Mouse (Mus musculus) cerebellum, postnatal 14 days (tissue): ENCODE results near the gene Cacna2d2.
"Not testable (repeated sequence)": the region's sequence is repeated elsewhere in the genome, so short reads cannot be mapped to it uniquely, and the experiment has no call there.

Source experiments
- DNase-seq, 2 experiments: peaks; one replicate each; pipeline ENCODE4 v3.0.0; 2021; ENCODE audit warnings: mixed read lengths in 2 of 2

Gene Cacna2d2

DNA sequence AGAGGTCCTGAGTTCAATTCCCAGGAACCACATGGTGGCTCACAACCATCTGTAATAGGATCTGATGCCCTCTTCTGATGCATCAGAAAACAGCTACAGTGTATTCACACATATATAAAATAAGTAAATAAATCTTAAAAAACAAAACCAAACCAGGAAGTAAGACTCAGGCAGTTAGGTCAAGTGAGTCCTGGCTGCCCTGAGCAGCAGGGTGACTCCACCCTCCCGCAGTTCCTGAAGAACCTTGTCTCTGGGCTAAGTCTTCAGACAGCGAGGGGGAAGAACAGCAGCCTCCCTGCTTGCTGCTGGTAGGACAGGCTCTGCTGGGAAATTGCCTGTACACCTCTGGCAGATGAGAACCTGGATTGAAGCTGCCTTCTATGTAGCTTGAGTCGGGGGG is 156.9 kb downstream of the Cacna2d2 start:
- no peak for DNase-seq

DNA sequence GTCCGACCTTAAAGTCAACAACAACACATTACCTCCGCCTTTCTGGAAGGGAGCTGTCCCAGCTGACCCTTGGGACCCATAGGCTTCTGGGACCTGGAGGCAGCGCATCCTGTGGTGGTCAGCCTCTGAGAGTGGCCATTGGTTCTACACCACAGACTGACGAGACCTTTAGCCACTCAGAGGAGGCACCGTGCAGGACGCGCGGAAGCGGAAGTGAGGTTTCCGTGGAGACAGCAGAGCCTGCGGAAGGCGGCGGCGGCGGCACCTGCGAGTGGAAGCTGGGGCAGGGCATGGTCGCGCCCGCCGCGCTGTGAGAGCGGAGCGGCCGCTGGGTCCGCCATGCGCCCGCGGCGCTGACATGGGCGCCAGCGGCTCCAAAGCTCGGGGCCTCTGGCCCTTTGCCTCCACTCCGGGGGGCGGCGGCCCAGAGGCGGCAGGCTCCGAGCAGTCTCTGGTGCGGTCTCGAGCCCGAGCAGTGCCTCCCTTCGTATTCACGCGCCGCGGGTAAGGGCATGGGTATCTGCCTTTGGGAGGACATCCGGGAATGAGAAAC is 163.7 kb downstream of the Cacna2d2 start, which contains the start of gene Tusc2:
Tusc2 (plus strand) TSS at position 227 of the 553 bp plus-strand sequence.
- DNase-seq, result peak; percentile 94 to 95

DNA sequence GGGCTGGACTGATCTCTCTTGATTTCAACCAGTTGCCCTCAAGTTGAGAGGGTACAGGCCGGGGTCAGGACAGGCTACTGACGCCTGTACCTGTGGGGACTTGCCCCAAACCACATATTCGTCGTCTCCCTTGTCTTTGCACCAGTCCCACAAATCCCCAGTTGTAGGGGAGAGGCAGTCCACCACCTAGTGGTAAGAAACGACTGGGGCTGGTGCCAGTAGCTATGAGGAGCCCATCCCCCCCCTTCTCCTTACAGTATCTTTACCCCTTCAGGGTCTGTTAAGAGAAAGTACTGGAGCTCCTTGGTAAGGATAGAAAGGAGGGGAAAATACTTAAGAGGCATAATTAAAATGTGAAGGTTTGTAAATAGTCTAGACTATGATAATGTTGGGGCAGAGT is 166.1 kb downstream of the Cacna2d2 start:
- not testable (repeated sequence) for DNase-seq

GRCm38 (mm10) chr9:107566041-107566709 is 166.8 kb downstream of the Cacna2d2 start:
- DNase-seq, result peak; percentile 89 to 93

DNA sequence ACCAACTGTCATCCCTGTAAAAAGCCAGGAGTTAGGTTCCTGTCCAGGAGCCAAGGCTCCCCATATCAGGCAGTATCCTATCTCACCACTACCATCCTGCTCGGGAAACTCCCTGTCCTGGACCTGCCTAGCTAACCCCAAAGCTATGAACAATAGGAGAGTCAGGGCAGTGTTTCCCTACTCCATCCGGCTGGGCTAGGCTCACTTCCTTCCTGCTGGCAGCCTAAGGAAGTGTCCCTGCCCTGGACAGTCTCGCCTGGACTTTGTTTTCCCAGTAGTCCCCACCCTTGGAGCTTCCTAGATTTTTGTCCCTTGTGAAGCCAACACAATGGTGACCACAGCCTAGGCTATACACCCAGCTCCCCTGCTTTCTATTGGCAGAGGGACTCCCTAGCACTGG is 167.4 kb downstream of the Cacna2d2 start:
- DNase-seq, result no peak

- no peak for DNase-seq
Measured at GRCm38 (mm10) chr9:107567702-107568319, 168.4 kb downstream of the Cacna2d2 start, which contains the start of gene Hyal2. Gene Hyal2 (plus strand): TSS chr9:107567945.

DNA sequence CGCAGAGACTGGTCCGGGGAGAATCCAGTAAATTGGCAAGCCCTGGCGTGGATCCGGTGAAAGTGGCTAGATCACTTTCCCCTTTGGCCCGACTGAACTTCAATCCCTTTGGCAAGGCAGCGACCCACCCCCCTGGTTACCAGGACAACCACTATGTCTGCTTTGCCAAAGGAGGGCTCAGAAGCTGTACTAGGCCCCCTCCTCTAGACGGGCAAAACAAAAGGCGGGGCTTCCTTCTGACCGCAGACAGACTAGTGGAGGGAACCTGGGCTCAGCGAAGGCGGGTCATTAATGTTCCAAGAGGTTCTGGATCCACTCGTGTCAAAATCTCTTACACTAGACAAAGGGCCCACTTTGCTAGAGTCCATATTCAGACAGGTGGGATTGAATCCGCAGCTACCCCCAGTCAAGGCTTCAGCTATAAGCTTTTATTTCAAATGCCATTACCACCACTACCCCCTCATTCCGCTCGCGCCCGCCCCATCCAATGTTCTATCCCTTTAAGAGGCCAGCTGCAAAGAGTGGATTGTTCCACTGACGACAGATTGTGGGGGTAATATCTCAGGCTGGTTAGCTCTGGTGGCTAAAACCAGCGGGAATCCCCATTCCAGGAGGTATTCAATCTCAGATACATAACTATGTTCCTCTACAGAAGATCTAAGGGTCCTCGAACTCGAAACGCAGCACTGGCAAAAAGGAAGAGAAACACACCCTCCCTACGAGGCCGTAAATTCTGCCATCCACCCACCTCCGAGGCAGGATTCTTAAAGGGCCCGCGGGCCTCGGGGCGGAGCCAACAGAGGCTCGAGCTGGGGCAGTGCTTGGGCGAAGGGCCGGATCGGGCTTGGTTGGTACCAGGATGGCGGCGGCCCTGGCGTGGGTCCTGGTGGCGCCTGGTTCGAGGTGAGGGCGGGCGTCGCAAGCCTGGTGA is 169.2 kb downstream of the Cacna2d2 start:
- DNase-seq, result peak; percentile 86 to 88

DNA sequence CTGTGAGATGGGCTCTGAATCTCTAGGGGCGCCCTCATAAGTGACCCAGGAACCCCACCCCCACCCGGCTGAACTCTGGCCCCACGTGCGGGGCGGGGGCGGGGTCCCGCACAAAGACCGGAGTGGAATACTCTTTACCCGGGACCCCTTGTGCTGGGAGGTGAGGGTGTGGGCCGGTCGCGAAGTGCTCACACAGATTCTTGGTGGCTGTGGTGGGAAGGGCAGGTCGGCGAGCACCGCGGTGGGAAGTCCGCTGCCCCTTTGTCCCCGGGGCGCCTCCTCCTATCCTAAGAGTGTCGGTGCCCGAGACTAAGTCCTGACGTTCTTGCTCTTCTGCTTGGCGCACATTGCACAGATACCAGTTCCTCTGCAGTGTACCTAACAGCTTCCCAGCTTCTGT is 169.9 kb downstream of the Cacna2d2 start:
- DNase-seq, result peak in 1 of 2 experiments; percentile 52

DNA sequence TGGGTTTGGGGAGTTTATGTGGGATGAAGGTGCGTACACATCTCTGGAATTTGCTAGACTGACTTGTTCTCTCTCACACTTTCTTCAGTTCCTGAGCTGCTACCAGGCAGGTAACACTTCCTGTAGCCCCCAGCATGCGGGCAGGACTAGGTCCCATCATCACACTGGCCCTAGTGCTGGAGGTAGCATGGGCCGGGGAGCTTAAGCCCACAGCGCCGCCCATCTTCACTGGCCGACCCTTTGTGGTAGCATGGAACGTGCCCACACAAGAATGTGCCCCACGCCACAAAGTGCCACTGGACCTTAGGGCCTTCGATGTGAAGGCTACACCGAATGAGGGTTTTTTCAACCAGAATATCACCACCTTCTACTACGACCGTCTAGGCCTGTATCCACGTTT is 170.6 kb downstream of the Cacna2d2 start:
- DNase-seq, result no peak

DNA sequence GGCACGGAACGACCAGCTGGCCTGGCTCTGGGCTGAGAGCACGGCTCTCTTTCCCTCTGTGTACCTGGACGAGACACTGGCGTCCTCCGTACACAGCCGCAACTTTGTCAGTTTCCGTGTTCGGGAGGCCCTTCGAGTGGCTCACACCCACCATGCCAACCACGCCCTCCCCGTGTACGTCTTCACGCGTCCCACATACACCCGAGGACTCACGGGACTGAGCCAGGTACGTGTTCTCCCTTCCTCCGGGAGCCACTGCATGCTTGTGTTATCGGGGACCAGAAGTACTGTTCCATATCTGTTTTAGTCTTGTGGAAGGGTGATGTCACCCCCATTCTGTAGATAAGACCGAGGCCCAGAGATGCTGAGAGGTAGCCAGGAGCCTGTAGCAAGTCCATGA is 171.4 kb downstream of the Cacna2d2 start:
- DNase-seq, result no peak

GRCm38 (mm10) chr9:107571534-107572326 is 172.3 kb downstream of the Cacna2d2 start:
- no peak for DNase-seq

GRCm38 (mm10) chr9:107572327-107572662 is 172.9 kb downstream of the Cacna2d2 start:
- DNase-seq, result no peak

DNA sequence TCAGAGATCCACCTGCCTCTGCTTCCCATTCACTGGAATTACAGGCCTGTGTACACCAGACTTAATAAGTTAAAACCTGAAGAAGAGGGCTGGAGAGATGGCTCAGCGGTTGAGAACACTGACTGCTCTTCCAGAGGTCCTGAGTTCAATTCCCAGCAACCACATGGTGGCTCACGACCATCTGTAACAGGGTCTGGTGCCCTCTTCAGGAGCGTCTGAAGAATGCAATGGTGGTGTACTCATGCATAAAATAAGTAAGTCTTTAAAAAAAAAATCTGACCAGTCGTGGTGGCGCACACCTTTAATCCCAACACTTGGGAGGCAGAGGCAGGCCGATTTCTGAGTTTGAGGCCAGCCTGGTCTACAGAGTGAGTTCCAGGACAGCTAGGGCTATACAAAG is 174.4 kb downstream of the Cacna2d2 start:
- DNase-seq, result not testable (repeated sequence)

- DNase-seq, result peak; percentile 66 to 84
Measured at GRCm38 (mm10) chr9:107575579-107576356, 176.4 kb downstream of the Cacna2d2 start.

GRCm38 (mm10) chr9:107576357-107577107 is 177.1 kb downstream of the Cacna2d2 start, which contains the start of gene Hyal1:
Gene Hyal1 (plus strand): TSS chr9:107576927.
- peak; percentile 62 to 80 for DNase-seq

GRCm38 (mm10) chr9:107577871-107578270 is 178.5 kb downstream of the Cacna2d2 start:
- no peak for DNase-seq

- no peak for DNase-seq
Measured at GRCm38 (mm10) chr9:107578587-107578986, 179.2 kb downstream of the Cacna2d2 start, which contains the start of gene Naa80. Gene Naa80 (plus strand): TSS chr9:107578887.
